19 mouse cellular contexts compared by ENCODE assay signal in genomic region chr9:60213111-60213510, GRCm38 (mm10).
"Had no signal": no experiment of that assay in that cellular context is flagged by ENCODE, and none has a peak within 500 bp of the region (broad histone marks: within the 10 kb centered on the region; RNA-seq: fewer than 3 reads in every experiment).

No protein-coding gene starts in this region.

- H3K4me2 ChIP-seq: lung, embryonic 14.5 days; midbrain, embryonic 12.5 days; neural tube, embryonic 13.5 days; neural tube, embryonic 15.5 days; stomach, embryonic 15.5 days had no signal

- H3K4me1 ChIP-seq: midbrain, embryonic 10.5 days; midbrain, embryonic 12.5 days; neural tube, embryonic 13.5 days; neural tube, embryonic 15.5 days; stomach, embryonic 15.5 days had no signal

- H3K27ac ChIP-seq: midbrain, embryonic 10.5 days; midbrain, embryonic 12.5 days; neural tube, embryonic 13.5 days; neural tube, embryonic 15.5 days; stomach, embryonic 15.5 days; stomach, postnatal 0 days had no signal

- H3K36me3 ChIP-seq: midbrain, embryonic 10.5 days; midbrain, embryonic 12.5 days; neural tube, embryonic 13.5 days; neural tube, embryonic 15.5 days; stomach, embryonic 15.5 days had no signal

- ATAC-seq: midbrain, embryonic 16.5 days had no signal

- H3K4me3 ChIP-seq: midbrain, embryonic 10.5 days; midbrain, embryonic 12.5 days; myocyte; neural tube, embryonic 13.5 days; neural tube, embryonic 15.5 days; stomach, embryonic 15.5 days had no signal

- H3K9ac ChIP-seq: lung, embryonic 14.5 days; midbrain, embryonic 12.5 days; neural tube, embryonic 13.5 days; neural tube, embryonic 15.5 days; stomach, embryonic 15.5 days had no signal

- DNase-seq: lung, adult 18-20 months; lung, embryonic 14.5 days; lung, postnatal 10 days; lung, postnatal 4 days; midbrain, embryonic 14.5 days; retina, postnatal 1 day; right cerebral cortex, adult 18-20 months; right cerebral cortex, postnatal 25 days; thymus, adult 2 months; thymus, postnatal 25 days; thymus, postnatal 4 days had no signal

- H3K9me3 ChIP-seq: midbrain, embryonic 10.5 days; midbrain, embryonic 12.5 days; neural tube, embryonic 13.5 days; neural tube, embryonic 15.5 days; stomach, embryonic 15.5 days had no signal

- H3K27me3 ChIP-seq: midbrain, embryonic 12.5 days; neural tube, embryonic 13.5 days; neural tube, embryonic 15.5 days; stomach, embryonic 15.5 days had no signal
